In the genomic region with DNA sequence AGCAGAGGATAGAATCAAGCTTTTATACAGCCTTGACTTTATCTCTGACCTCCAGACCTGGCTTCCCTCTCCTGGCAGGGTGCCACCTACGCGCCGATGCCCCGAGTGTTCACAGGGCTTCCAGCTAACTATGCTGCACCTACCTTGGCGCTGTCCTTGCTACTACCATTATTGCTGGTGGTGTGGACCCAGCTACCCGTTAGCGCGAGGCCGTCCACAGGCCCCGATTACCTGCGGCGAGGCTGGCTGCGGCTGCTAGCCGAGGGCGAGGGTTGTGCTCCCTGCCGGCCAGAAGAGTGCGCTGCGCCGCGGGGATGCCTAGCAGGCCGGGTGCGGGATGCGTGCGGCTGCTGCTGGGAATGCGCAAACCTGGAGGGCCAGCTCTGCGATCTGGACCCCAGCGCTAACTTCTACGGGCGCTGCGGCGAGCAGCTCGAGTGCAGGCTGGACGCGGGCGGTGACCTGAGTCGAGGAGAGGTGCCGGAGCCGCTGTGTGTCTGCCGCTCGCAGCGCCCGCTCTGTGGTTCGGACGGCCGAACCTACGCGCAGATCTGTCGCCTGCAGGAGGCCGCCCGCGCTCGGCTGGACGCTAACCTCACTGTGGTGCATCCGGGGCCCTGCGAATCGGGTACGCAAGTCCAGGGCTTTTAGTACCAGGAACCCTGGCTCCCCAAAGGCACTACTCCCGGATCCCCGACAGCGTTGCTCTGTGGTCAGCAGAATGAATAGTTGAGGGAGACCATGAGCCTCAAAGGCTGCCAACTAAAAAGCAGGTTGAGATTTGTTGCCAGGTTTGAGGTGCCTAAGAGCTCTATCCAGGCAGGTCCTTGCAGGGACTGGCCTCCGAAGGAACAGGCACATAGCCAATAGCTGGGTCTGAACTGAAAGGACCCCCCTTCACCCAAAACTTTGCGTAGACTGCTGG, we compare ENCODE assay signal across 7 mouse cellular contexts. TPM values are rescaled to one million over a fixed set of nuclear protein-coding genes. Genes with fewer than 3 reads are reported as not detected.
A peak's percentile ranks its signal among the peaks of the same experiment; 100 is the strongest.
DNase-seq lines count a peak whose midpoint lies in the region; ATAC-seq and TF ChIP-seq lines count a peak whose summit lies in the region.

No protein-coding gene starts in this region.

- peak overlapping the region; percentile 59 for H3K9ac ChIP-seq in forebrain, embryonic 13.5 days
- 0 out of 2 replicates have a peak overlapping the region, but pooled peaks have one; percentile 7 for H3K9ac ChIP-seq in hindbrain, embryonic 15.5 days
- peak overlapping the region; percentile 5; the same call in 1 of the 2 replicates for H3K9ac ChIP-seq in midbrain, embryonic 16.5 days (ENCODE audit: low read depth, low read length)

- H3K4me1 ChIP-seq in forebrain, embryonic 13.5 days = peaks cover 47% of the 10 kb centered on the region
- H3K4me1 ChIP-seq in hindbrain, embryonic 15.5 days (replicated peaks) = peaks cover 44% of the 10 kb centered on the region
- peaks cover 36% of the 10 kb centered on the region for H3K4me1 ChIP-seq in midbrain, embryonic 16.5 days (ENCODE audit: control insufficient read depth, insufficient read depth, low read length)
- peaks cover 44% of the 10 kb centered on the region for H3K4me1 ChIP-seq in testis, adult 2 months (ENCODE audit: control insufficient read depth, insufficient read depth, low read length)

- H3K27ac ChIP-seq in forebrain, embryonic 13.5 days = no peak overlapping the region
- no peak overlapping the region for H3K27ac ChIP-seq in hindbrain, embryonic 15.5 days (replicated peaks)
- H3K27ac ChIP-seq in midbrain, embryonic 16.5 days (ENCODE audit: low read length) = no peak overlapping the region
- no peak overlapping the region for H3K27ac ChIP-seq in testis, adult 2 months (ENCODE audit: control insufficient read depth, insufficient read depth, low read depth, low read length)

- WGBS in forebrain, embryonic 13.5 days = under 1% methylated on average over 55 of the region's 62 CpGs
- WGBS in hindbrain, embryonic 15.5 days = under 1% methylated on average over 62 of the region's 62 CpGs
- under 1% methylated on average over 62 of the region's 62 CpGs for WGBS in midbrain, embryonic 16.5 days

- TF ChIP-seq CTCF in testis, adult 2 months (IDR thresholded peaks at IDR 0.05; ENCODE audit: control insufficient read depth, insufficient read depth, insufficient replicate concordance, low read depth, low read length) = peak; percentile 29; the same call in 1 of the 2 replicates

- peak overlapping the region; percentile 99 for H3K4me2 ChIP-seq in forebrain, embryonic 13.5 days
- H3K4me2 ChIP-seq in hindbrain, embryonic 15.5 days = peak overlapping the region; percentile 49
- H3K4me2 ChIP-seq in midbrain, embryonic 16.5 days (ENCODE audit: low read length) = peak overlapping the region; percentile 51

- ATAC-seq in forebrain, embryonic 13.5 days = no peak
- no peak for ATAC-seq in hindbrain, embryonic 15.5 days (ENCODE audit: low FRiP score, low read depth)
- no peak for ATAC-seq in midbrain, embryonic 16.5 days

- DNase-seq in R1 (ENCODE audit: low read depth, low spot score) (peak; percentile 57), liver (peak; percentile 67)
- peak; percentile 69 for DNase-seq in c-Kit-positive CD71-positive TER-119-negative erythroid progenitor cells, embryonic 14.5 days (ENCODE audit: low read depth)

- no peak for TF ChIP-seq POLR2A in testis, adult 2 months (IDR thresholded peaks at IDR 0.05; ENCODE audit: control insufficient read depth, low read depth, low read length)

- H3K9me3 ChIP-seq in forebrain, embryonic 13.5 days (replicated peaks) = no peaks in the 10 kb centered on the region
- H3K9me3 ChIP-seq in hindbrain, embryonic 15.5 days = no peaks in the 10 kb centered on the region
- H3K9me3 ChIP-seq in midbrain, embryonic 16.5 days (replicated peaks; ENCODE audit: control insufficient read depth, low read length, poor library complexity, severe bottlenecking) = no peaks in the 10 kb centered on the region

- H3K4me3 ChIP-seq in forebrain, embryonic 13.5 days = peak overlapping the region; percentile 62
- peak overlapping the region; percentile 77 for H3K4me3 ChIP-seq in hindbrain, embryonic 15.5 days
- peak overlapping the region; percentile 13 for H3K4me3 ChIP-seq in midbrain, embryonic 16.5 days (ENCODE audit: low read depth, low read length)
- H3K4me3 ChIP-seq in testis, adult 2 months (ENCODE audit: control insufficient read depth, low read depth, low read length) = peak overlapping the region; percentile 30

- H3K36me3 ChIP-seq in forebrain, embryonic 13.5 days (ENCODE audit: poor library complexity, severe bottlenecking) = no peaks in the 10 kb centered on the region
- H3K36me3 ChIP-seq in hindbrain, embryonic 15.5 days = no peaks in the 10 kb centered on the region
- no peaks in the 10 kb centered on the region for H3K36me3 ChIP-seq in midbrain, embryonic 16.5 days (ENCODE audit: control insufficient read depth, insufficient read depth, low read length)
- H3K36me3 ChIP-seq in testis, adult 2 months (ENCODE audit: control insufficient read depth, insufficient read depth, low read length) = no peaks in the 10 kb centered on the region

- peaks cover 77% of the 10 kb centered on the region for H3K27me3 ChIP-seq in forebrain, embryonic 13.5 days
- peaks cover 62% of the 10 kb centered on the region for H3K27me3 ChIP-seq in hindbrain, embryonic 15.5 days
- H3K27me3 ChIP-seq in midbrain, embryonic 16.5 days (ENCODE audit: control insufficient read depth, insufficient read depth, low read depth, low read length) = peaks cover 43% of the 10 kb centered on the region
- peaks cover 2% of the 10 kb centered on the region; the same call in 1 of the 2 replicates for H3K27me3 ChIP-seq in testis, adult 2 months (ENCODE audit: control insufficient read depth, insufficient read depth, low read length)

RNA-seq across cellular contexts. Expression of gene Kazald1, which starts 1.8 kb away (rescaled TPM):
- 0.46 and 0.76 TPM in 2 replicates for polyA plus RNA-seq in forebrain, embryonic 13.5 days (2015; fragmentation: Nextera tagmentation; extraction: Ambion mirVana)
- polyA plus RNA-seq in hindbrain, embryonic 15.5 days (2015; fragmentation: Nextera tagmentation; extraction: Ambion mirVana) = 2.3 and 2.6 TPM in 2 replicates
- 1.3 and 1.9 TPM in 2 replicates for polyA plus RNA-seq in midbrain, embryonic 16.5 days (2015; fragmentation: Nextera tagmentation; extraction: Ambion mirVana)
- 5.3 and 6.1 TPM in 2 replicates for polyA plus RNA-seq in testis, adult 2 months (2012; rRNA removed)

RNA-seq across cellular contexts. Expression of gene Sfxn3, which starts 29.5 kb away (rescaled TPM):
- polyA plus RNA-seq in forebrain, embryonic 13.5 days (2015; fragmentation: Nextera tagmentation; extraction: Ambion mirVana) = 38.8 and 42.2 TPM in 2 replicates
- 74.7 and 90.5 TPM in 2 replicates for polyA plus RNA-seq in hindbrain, embryonic 15.5 days (2015; fragmentation: Nextera tagmentation; extraction: Ambion mirVana)
- 95.9 and 101 TPM in 2 replicates for polyA plus RNA-seq in midbrain, embryonic 16.5 days (2015; fragmentation: Nextera tagmentation; extraction: Ambion mirVana)
- polyA plus RNA-seq in testis, adult 2 months (2012; rRNA removed) = 16.3 and 20.7 TPM in 2 replicates

RNA-seq across cellular contexts. Expression of gene Pdzd7, which starts 31.3 kb away (rescaled TPM):
- 0.92 and 1.5 TPM in 2 replicates for polyA plus RNA-seq in forebrain, embryonic 13.5 days (2015; fragmentation: Nextera tagmentation; extraction: Ambion mirVana)
- polyA plus RNA-seq in hindbrain, embryonic 15.5 days (2015; fragmentation: Nextera tagmentation; extraction: Ambion mirVana) = 2.6 and 3.2 TPM in 2 replicates
- polyA plus RNA-seq in midbrain, embryonic 16.5 days (2015; fragmentation: Nextera tagmentation; extraction: Ambion mirVana) = 2.9 and 3.9 TPM in 2 replicates
- 1.0 and 1.1 TPM in 2 replicates for polyA plus RNA-seq in testis, adult 2 months (2012; rRNA removed)

Comparison
In these comparisons a context has a peak if more than half of its experiments do, and no peak if none do; other contexts are left out.
1. H3K4me2 ChIP-seq: peak in every context shown above with its lines; median percentile 99 in forebrain, embryonic 13.5 days; 51 in midbrain, embryonic 16.5 days; 49 in hindbrain, embryonic 15.5 days.
2. H3K4me3 ChIP-seq: peak in every context shown above with its lines; median percentile 77 in hindbrain, embryonic 15.5 days; 62 in forebrain, embryonic 13.5 days; 30 in testis, adult 2 months; 13 in midbrain, embryonic 16.5 days.
3. H3K9ac ChIP-seq: peak in every context shown above with its lines; median percentile 59 in forebrain, embryonic 13.5 days; 7 in hindbrain, embryonic 15.5 days; 5 in midbrain, embryonic 16.5 days.